Mouse (Mus musculus): ENCODE data around the gene Srrd.

Gene Srrd

DNA sequence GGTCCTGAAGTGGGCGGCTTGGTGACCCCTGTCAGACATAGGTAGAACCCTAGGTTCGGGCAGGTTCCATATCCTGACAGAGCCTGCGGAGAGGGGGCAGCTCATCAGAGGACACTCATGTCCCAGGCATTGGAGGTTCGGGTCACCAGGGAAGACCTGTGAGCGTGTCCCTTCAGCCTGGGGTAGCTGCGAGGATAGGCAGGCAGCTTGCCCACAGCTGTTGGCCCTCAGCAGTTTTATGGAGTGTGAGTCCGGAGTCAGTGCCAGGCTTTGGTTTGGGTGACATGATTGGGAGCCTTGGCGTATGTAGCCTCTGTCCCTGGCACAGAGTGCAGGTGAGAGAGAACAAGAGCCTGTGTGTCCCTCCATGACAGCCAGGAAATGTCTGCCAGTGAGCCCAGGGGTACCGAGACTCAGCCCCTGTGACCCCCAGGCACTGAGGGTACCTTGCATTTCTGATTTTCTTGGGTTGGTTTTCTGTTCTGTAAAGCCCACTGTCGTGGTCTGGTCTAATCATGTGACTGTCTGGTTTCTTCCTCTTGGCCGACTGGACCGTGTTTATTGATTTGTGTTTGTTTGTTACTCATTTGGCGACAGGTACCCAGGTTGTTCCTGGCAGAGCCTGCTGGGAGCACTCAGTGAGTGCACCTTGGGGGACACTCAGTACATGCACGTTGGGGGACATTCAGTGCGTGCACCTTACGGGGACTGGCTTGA is 52.9 kb downstream of the Srrd start:
- no peak for DNase-seq (ENCODE audit: low read depth in 2 of 2, low spot score in 2 of 2)

DNA sequence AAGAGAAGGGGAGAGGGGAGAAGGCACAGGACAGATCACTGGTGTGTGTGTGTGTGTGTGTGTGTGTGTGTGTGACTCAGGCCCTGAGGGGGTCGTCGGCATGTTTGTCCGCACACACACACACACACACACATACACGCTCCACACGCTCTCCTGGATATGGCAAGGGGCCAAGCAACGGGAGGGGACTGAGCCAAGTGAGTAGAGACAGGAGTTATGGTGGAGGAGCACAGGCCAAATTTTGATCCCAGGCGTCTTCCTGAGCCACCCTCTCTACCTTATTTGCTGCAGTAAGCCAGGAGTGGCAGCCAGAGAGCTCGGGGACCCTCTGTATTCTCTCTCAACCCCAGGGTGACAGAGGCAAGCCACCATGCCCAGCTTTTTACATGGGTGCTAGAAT is 53.6 kb downstream of the Srrd start:
- no peak for DNase-seq (ENCODE audit: low read depth in 2 of 2, low spot score in 2 of 2)

DNA sequence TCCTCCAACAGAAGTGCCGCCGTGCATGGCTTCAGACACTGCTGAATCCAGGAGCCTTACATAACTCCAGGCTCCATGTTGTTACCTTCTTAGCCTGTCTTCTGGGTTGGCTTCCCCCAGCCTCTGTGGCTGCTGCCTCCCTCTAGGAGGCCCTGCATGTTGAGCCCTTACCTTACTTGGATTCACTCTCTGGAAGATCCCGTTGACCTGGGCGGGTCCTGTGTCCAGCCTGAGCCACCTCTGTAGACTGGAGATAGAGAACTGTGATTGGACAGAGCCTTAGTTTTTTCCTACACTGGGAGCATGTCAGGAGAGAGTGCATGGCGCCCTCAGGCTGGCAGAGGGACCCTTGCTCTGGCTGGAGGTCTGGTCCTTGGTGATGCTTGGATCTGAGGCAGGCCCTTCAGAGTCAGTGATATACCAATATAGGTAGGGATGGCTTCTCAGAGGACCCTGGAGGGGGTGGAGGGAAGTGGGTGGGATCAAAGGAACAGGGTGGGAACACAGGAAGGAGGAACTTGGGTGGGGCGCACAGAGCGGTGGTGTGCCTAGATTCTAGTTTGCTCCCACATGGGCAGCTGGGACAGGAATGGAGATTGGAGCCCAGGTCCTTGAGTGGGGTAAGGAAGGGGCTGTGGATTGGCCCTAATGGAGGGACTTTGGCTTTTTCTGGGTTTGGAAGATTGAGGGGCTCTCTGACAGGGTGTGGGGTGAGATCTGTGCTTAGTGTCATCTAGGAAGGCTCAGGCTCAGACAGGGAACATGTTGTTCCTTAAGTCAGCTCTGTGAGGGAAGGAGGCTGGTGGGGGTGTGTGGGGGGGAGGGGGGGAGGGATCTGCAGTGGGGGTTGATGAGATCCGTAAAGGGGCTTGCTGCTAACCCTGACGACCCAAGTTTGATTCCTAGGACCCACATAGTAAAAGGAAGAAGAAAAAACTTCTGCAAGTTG is 54.4 kb downstream of the Srrd start:
- no peak for DNase-seq (ENCODE audit: low read depth in 2 of 2, low spot score in 2 of 2)

DNA sequence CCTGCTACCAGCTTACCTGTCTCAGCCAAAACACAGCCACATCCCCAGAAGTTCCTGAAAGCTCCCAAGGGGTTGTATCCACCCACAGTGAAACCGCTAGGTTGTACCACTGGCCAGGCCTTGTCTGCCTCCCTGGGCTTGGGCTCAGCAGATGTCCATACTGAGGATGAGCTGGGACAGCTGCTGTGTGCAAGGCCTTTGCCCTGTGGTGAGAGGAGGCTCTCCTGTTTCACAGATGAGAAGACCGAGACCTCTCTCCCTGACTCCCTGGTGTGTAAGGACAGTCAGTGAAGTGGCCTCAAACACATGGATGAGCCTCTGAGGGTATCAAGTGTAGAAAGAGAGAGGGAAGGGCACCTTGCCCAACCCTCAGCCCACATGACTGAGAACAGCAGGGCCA is 55.2 kb downstream of the Srrd start:
- DNase-seq (ENCODE audit: low read depth in 2 of 2, low spot score in 2 of 2), result no peak
